Mouse (Mus musculus) heart, embryonic 15.5 days (tissue): Measurements from ENCODE around the gene Efhc2. TPM values are rescaled to one million over a fixed set of nuclear protein-coding genes. Genes with fewer than 3 reads are reported as not detected.

Source experiments
- ATAC-seq: fragments of 200-750 bp; cut with Nextera tagmentation; replicated peaks from 2 replicates; pipeline ENCODE4 v1.8.0; 2017; ENCODE audit warnings: low read depth, moderate TSS enrichment; ENCODE audit not compliant: insufficient number of reproducible peaks, insufficient read depth, low FRiP score
- H3K27ac ChIP-seq: fragments of 300-500 bp; sonication (generic); 2 replicates; pipeline ENCODE4 v1.5.1; 2015; ENCODE audit warnings: mild to moderate bottlenecking, inconsistent platforms
- H3K27me3 ChIP-seq: fragments of 300-500 bp; sonication (generic); 2 replicates; pipeline ENCODE4 v1.6.1; 2015; ENCODE audit warnings: inconsistent platforms
- H3K36me3 ChIP-seq: fragments of 300-500 bp; sonication (generic); 2 replicates; pipeline ENCODE4 v1.6.1; 2015; ENCODE audit warnings: mild to moderate bottlenecking, inconsistent platforms
- H3K4me1 ChIP-seq: fragments of 300-500 bp; sonication (generic); replicated peaks from 2 replicates; pipeline ENCODE4 v1.6.1; 2015; ENCODE audit warnings: inconsistent platforms
- H3K4me2 ChIP-seq: fragments of 300-500 bp; sonication (generic); 2 replicates; pipeline ENCODE4 v1.6.1; 2015; ENCODE audit warnings: inconsistent platforms, mild to moderate bottlenecking, moderate library complexity
- H3K4me3 ChIP-seq: fragments of 300-500 bp; sonication (generic); 2 replicates; pipeline ENCODE4 v1.5.1; 2015; ENCODE audit warnings: mild to moderate bottlenecking, inconsistent platforms
- H3K9ac ChIP-seq: fragments of 300-500 bp; sonication (generic); 2 replicates; pipeline ENCODE4 v1.6.1; 2015; ENCODE audit warnings: mild to moderate bottlenecking, inconsistent platforms
- H3K9me3 ChIP-seq: fragments of 300-500 bp; sonication (generic); replicated peaks from 2 replicates; pipeline ENCODE4 v1.6.1; 2016; ENCODE audit warnings: inconsistent platforms
- WGBS: fragments of 180-500 bp; shearing (Covaris S2); methylation state at CpG from one replicate; pipeline ENCODE4 v1.1.7; 2015; ENCODE audit warnings: mixed read lengths; 5-methylcytosine and 5-hydroxymethylcytosine counted together
- polyA plus RNA-seq: library from polyadenylated mRNA; unstranded; fragments of >200 nt; fragmentation: Nextera tagmentation; extraction: Ambion mirVana; gene quantifications from 2 replicates; pipeline ENCODE4 v1.2.1, GENCODE M21; 2015

Efhc2 gene
- polyA plus RNA-seq, result 0.19 and 0.23 TPM in 2 replicates

- Histone ChIP-seq H3K4me1 (no peaks in the 10 kb centered on the region), H3K27me3 (no peaks in the 10 kb centered on the region), H3K9me3 (no peaks in the 10 kb centered on the region), H3K36me3 (no peaks in the 10 kb centered on the region), H3K4me3 (peak within 1 kb of the TSS; percentile 49), H3K9ac (no peak within 1 kb of the TSS), H3K27ac (no peak within 1 kb of the TSS), H3K4me2 (peak within 1 kb of the TSS; percentile 67)
- 6% methylated on average over 18 of the region's 19 CpGs for WGBS
- ATAC-seq, result peak; percentile 39; the same call in 1 of the 2 replicates
Observed at GRCm38 (mm10) chrX:17319126-17319583, at the start of gene Efhc2. Gene Efhc2 (minus strand): TSS chrX:17319368.

- Histone ChIP-seq H3K27ac (no peak overlapping the region), H3K9ac (no peak overlapping the region), H3K4me1 (no peaks in the 10 kb centered on the region), H3K4me3 (no peak overlapping the region), H3K27me3 (no peaks in the 10 kb centered on the region), H3K9me3 (no peaks in the 10 kb centered on the region), H3K4me2 (no peak overlapping the region), H3K36me3 (no peaks in the 10 kb centered on the region)
- WGBS, result 35% methylated on average over 2 of the region's 2 CpGs
- ATAC-seq, result no peak
Observed at GRCm38 (mm10) chrX:17365114-17365513, 45.9 kb upstream of the Efhc2 start.

- Histone ChIP-seq H3K36me3 (no peaks in the 10 kb centered on the region), H3K4me1 (no peaks in the 10 kb centered on the region), H3K27ac (no peak overlapping the region), H3K9ac (no peak overlapping the region), H3K27me3 (no peaks in the 10 kb centered on the region), H3K4me2 (no peak overlapping the region), H3K9me3 (no peaks in the 10 kb centered on the region), H3K4me3 (no peak overlapping the region)
- ATAC-seq, result no peak
- WGBS, result 72% methylated on average over 3 of the region's 3 CpGs
Observed at GRCm38 (mm10) chrX:17300349-17300880, 18.8 kb downstream of the Efhc2 start.

GRCm38 (mm10) chrX:17283899-17284298 is 35.3 kb downstream of the Efhc2 start:
- no peaks in the 10 kb centered on the region for H3K9me3 ChIP-seq
- ATAC-seq, result no peak

GRCm38 (mm10) chrX:17225141-17225540 is 94.0 kb downstream of the Efhc2 start:
- Histone ChIP-seq H3K27ac (no peak overlapping the region), H3K4me3 (no peak overlapping the region), H3K4me2 (no peak overlapping the region), H3K36me3 (no peaks in the 10 kb centered on the region), H3K9me3 (no peaks in the 10 kb centered on the region), H3K9ac (no peak overlapping the region), H3K27me3 (no peaks in the 10 kb centered on the region), H3K4me1 (no peaks in the 10 kb centered on the region)
- no peak for ATAC-seq

More at GRCm38 (mm10) chrX:17283899-17284298, 35.3 kb downstream of the Efhc2 start:
- Histone ChIP-seq H3K36me3 (no peaks in the 10 kb centered on the region), H3K27ac (no peak overlapping the region), H3K4me3 (no peak overlapping the region), H3K4me1 (no peaks in the 10 kb centered on the region), H3K27me3 (no peaks in the 10 kb centered on the region), H3K4me2 (no peak overlapping the region), H3K9ac (no peak overlapping the region)
- 70% methylated on average over 2 of the region's 2 CpGs for WGBS

GRCm38 (mm10) chrX:17217451-17217850 is 101.7 kb downstream of the Efhc2 start:
- Histone ChIP-seq H3K9me3 (no peaks in the 10 kb centered on the region), H3K9ac (no peak overlapping the region), H3K4me2 (no peak overlapping the region), H3K4me1 (no peaks in the 10 kb centered on the region), H3K27ac (no peak overlapping the region), H3K36me3 (no peaks in the 10 kb centered on the region), H3K27me3 (no peaks in the 10 kb centered on the region), H3K4me3 (no peak overlapping the region)
- ATAC-seq, result no peak

GRCm38 (mm10) chrX:17213515-17213914 is 105.7 kb downstream of the Efhc2 start:
- no peaks in the 10 kb centered on the region for H3K4me1 ChIP-seq
- no peak overlapping the region for H3K9ac ChIP-seq
- H3K27ac ChIP-seq, result no peak overlapping the region
- H3K27me3 ChIP-seq, result no peaks in the 10 kb centered on the region
- no peak overlapping the region for H3K4me2 ChIP-seq
- H3K9me3 ChIP-seq, result no peaks in the 10 kb centered on the region
- no peak for ATAC-seq
- no peak overlapping the region for H3K4me3 ChIP-seq
- 65% methylated on average over 2 of the region's 2 CpGs for WGBS
- H3K36me3 ChIP-seq, result no peaks in the 10 kb centered on the region

- WGBS, result 44% methylated on average over 3 of the region's 3 CpGs
- Histone ChIP-seq H3K9me3 (no peaks in the 10 kb centered on the region), H3K9ac (no peak overlapping the region), H3K27ac (no peak overlapping the region), H3K4me2 (no peak overlapping the region), H3K4me3 (no peak overlapping the region), H3K4me1 (no peaks in the 10 kb centered on the region), H3K27me3 (no peaks in the 10 kb centered on the region), H3K36me3 (no peaks in the 10 kb centered on the region)
- ATAC-seq, result no peak
Observed at GRCm38 (mm10) chrX:17175748-17176147, 143.4 kb downstream of the Efhc2 start.

- no peaks in the 10 kb centered on the region for H3K9me3 ChIP-seq
- no peaks in the 10 kb centered on the region for H3K27me3 ChIP-seq
- no peak for ATAC-seq
- no peak overlapping the region for H3K27ac ChIP-seq
- H3K9ac ChIP-seq, result no peak overlapping the region
- H3K4me2 ChIP-seq, result no peak overlapping the region
- 33% methylated on average over 1 of the region's 1 CpGs for WGBS
- H3K4me1 ChIP-seq, result no peaks in the 10 kb centered on the region
- H3K4me3 ChIP-seq, result no peak overlapping the region
- H3K36me3 ChIP-seq, result no peaks in the 10 kb centered on the region
Observed at GRCm38 (mm10) chrX:17165638-17166037, 153.5 kb downstream of the Efhc2 start.
